20 mouse cellular contexts compared by ENCODE assay signal in the genomic region with DNA sequence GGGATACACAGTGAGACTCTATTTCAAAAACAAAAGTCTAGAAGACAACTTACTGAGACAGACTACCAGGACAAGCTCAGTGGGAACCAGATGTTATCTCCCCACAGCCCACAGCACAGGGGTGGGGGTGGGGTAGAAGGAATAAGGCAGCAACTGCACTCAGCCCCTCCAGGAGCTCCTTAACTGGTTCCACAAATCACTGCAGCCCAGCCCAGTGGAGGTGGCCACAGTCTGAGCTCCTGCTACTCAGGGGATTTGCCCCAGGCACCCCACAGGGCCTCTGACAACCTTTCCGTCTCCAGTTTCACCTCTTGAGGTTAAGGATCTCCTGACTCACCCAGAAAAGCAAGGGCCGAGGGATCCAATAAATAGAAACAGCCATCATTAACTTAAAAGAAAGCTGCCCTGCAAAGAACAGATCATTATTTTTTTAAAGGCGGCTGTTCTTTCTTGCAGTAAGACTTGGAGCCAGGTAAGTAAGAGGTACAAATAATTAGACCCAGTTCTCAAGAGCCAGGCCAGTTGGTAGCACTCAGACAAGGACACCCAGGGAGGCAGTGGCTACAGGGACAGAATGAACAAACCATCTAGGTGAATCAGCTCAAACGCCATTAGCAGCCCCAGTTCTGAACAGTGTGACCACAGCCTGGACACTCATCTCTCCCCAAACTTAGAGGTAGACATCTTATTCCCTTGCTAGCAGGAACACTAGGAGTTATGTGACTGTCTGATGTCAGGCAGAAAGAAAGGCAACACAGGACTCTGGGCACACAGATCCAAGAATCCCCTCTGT. TPM values are rescaled to one million over a fixed set of nuclear protein-coding genes. Genes with fewer than 3 reads are reported as not detected.
DNase-seq lines count a peak whose midpoint lies in the region; ATAC-seq and TF ChIP-seq lines count a peak whose summit lies in the region.
"Had no signal": no experiment of that assay in that cellular context is flagged by ENCODE, and none has a peak within 500 bp of the region (broad histone marks: within the 10 kb centered on the region; RNA-seq: fewer than 3 reads in every experiment).

No protein-coding gene starts in this region.

- H3K36me3 ChIP-seq in kidney, embryonic 14.5 days (ENCODE audit: control insufficient read depth, insufficient read depth, low read length): no peaks in the 10 kb centered on the region
- H3K36me3 ChIP-seq in ES-Bruce4 (ENCODE audit: control insufficient read depth, insufficient read depth, low read length, poor library complexity, severe bottlenecking): no peaks in the 10 kb centered on the region
- H3K36me3 ChIP-seq in limb, embryonic 10.5 days: no peaks in the 10 kb centered on the region
- H3K36me3 ChIP-seq: forebrain, embryonic 10.5 days; midbrain, embryonic 12.5 days had no signal

- no peaks in the 10 kb centered on the region for H3K9me3 ChIP-seq in kidney, embryonic 14.5 days (ENCODE audit: control insufficient read depth, low read length)
- no peaks in the 10 kb centered on the region for H3K9me3 ChIP-seq in ES-Bruce4 (replicated peaks; ENCODE audit: control insufficient read depth, insufficient read depth, low read length, poor library complexity, severe bottlenecking)
- H3K9me3 ChIP-seq in limb, embryonic 10.5 days (replicated peaks): no peaks in the 10 kb centered on the region
- H3K9me3 ChIP-seq: forebrain, embryonic 10.5 days; midbrain, embryonic 12.5 days had no signal

- no peaks in the 10 kb centered on the region for H3K27me3 ChIP-seq in kidney, embryonic 14.5 days (ENCODE audit: control insufficient read depth, insufficient read depth, low read length)
- H3K27me3 ChIP-seq in ES-Bruce4 (ENCODE audit: control insufficient read depth, insufficient read depth, low read length, poor library complexity, severe bottlenecking): no peaks in the 10 kb centered on the region
- no peaks in the 10 kb centered on the region for H3K27me3 ChIP-seq in limb, embryonic 10.5 days (ENCODE audit: low read depth, poor library complexity, severe bottlenecking)
- H3K27me3 ChIP-seq: midbrain, embryonic 12.5 days had no signal

- TF ChIP-seq CTCF in ES-Bruce4 (IDR thresholded peaks at IDR 0.05; ENCODE audit: low read depth, low read length): no peak

- no peak for TF ChIP-seq EP300 in ES-Bruce4 (IDR thresholded peaks at IDR 0.05; ENCODE audit: insufficient read depth, low read depth, low read length)

- no peak overlapping the region for H3K4me2 ChIP-seq in kidney, embryonic 14.5 days (replicated peaks; ENCODE audit: low read depth, low read length)
- H3K4me2 ChIP-seq: midbrain, embryonic 12.5 days had no signal

- 0 out of 2 replicates have a peak, but pooled peaks cover 6% of the 10 kb centered on the region for H3K4me1 ChIP-seq in kidney, embryonic 14.5 days (ENCODE audit: control insufficient read depth, insufficient read depth, low read length)
- peaks cover 2% of the 10 kb centered on the region for H3K4me1 ChIP-seq in ES-Bruce4 (ENCODE audit: control insufficient read depth, insufficient read depth, low read length)
- peaks cover 48% of the 10 kb centered on the region for H3K4me1 ChIP-seq in limb, embryonic 10.5 days

- no peak overlapping the region for H3K9ac ChIP-seq in kidney, embryonic 14.5 days (ENCODE audit: low read depth, low read length)
- H3K9ac ChIP-seq in ES-Bruce4 (ENCODE audit: low read depth, poor library complexity, severe bottlenecking): peak overlapping the region; percentile 24; the same call in 1 of the 2 replicates
- H3K9ac ChIP-seq: midbrain, embryonic 12.5 days had no signal

- DNase-seq in kidney, adult 9 months: no peak
- peak; percentile 34 for DNase-seq in embryo, embryonic 10.5 days (ENCODE audit: low spot score)
- peak; percentile 73 for DNase-seq in limb, embryonic 10.5 days (ENCODE audit: low spot score)
- DNase-seq in cerebellum, adult 8-10 months: no peak
- DNase-seq in heart, adult 9 months (ENCODE audit: low spot score in 2 of 2): no peak
- no peak for DNase-seq in spleen, postnatal 14 days (ENCODE audit: low spot score in 2 of 2)
- DNase-seq: adrenal gland, postnatal 10 days; cerebellum, postnatal 36 days; heart, adult 18-20 months; heart, postnatal 36 days; kidney, postnatal 36 days; layer of hippocampus, postnatal 36 days; lung, postnatal 14 days; right cerebral cortex, postnatal 25 days had no signal

- no peak for TF ChIP-seq POLR2A in ES-Bruce4 (IDR thresholded peaks at IDR 0.05; ENCODE audit: insufficient read depth, low read length)

- peak; percentile 54; the same call in 1 of the 2 replicates for ATAC-seq in kidney, embryonic 14.5 days (ENCODE audit: low FRiP score, low TSS enrichment)
- ATAC-seq: inflammation-experienced regulatory T-cells, adult 6 months had no signal

- no peak overlapping the region for H3K27ac ChIP-seq in kidney, embryonic 14.5 days (ENCODE audit: low read depth, low read length)
- H3K27ac ChIP-seq in ES-Bruce4 (ENCODE audit: insufficient read depth, low read length): peak overlapping the region; percentile 39; the same call in 1 of the 2 replicates
- peak overlapping the region; percentile 80 for H3K27ac ChIP-seq in limb, embryonic 10.5 days
- H3K27ac ChIP-seq: forebrain, embryonic 10.5 days; midbrain, embryonic 12.5 days had no signal

- WGBS in kidney, embryonic 14.5 days: 18% methylated on average over 4 of the region's 4 CpGs
- WGBS in limb, embryonic 10.5 days: 8% methylated on average over 4 of the region's 4 CpGs

- no peak overlapping the region for H3K4me3 ChIP-seq in kidney, embryonic 14.5 days (ENCODE audit: low read length)
- no peak overlapping the region for H3K4me3 ChIP-seq in ES-Bruce4 (ENCODE audit: low read depth, low read length)
- H3K4me3 ChIP-seq in limb, embryonic 10.5 days: no peak overlapping the region
- H3K4me3 ChIP-seq: forebrain, embryonic 10.5 days; midbrain, embryonic 12.5 days had no signal

RNA-seq across cellular contexts. Expression of a gene that starts 11.9 kb away (rescaled TPM):
- 47.9 and 49.1 TPM in 2 replicates for polyA plus RNA-seq in kidney, embryonic 14.5 days (2014; fragmentation: Nextera tagmentation; extraction: Ambion mirVana)
- polyA plus RNA-seq in ES-Bruce4 (2011; ENCODE audit: insufficient read depth, insufficient read length, low read depth, missing spikeins): 11.9 and 13.4 TPM in 2 replicates
- 62.1 and 64.2 TPM in 2 replicates for polyA plus RNA-seq in limb, embryonic 10.5 days (2016; fragmentation: Nextera tagmentation; extraction: Ambion mirVana)

RNA-seq across cellular contexts. Expression of a gene that starts 12.1 kb away (rescaled TPM):
- 21.4 and 24.5 TPM in 2 replicates for polyA plus RNA-seq in kidney, embryonic 14.5 days (2014; fragmentation: Nextera tagmentation; extraction: Ambion mirVana)
- 12.0 and 12.5 TPM in 2 replicates for polyA plus RNA-seq in ES-Bruce4 (2011; ENCODE audit: insufficient read depth, insufficient read length, low read depth, missing spikeins)
- 28.7 and 30.4 TPM in 2 replicates for polyA plus RNA-seq in limb, embryonic 10.5 days (2016; fragmentation: Nextera tagmentation; extraction: Ambion mirVana)

RNA-seq across cellular contexts. Expression of a gene that starts 22.2 kb away (rescaled TPM):
- polyA plus RNA-seq in kidney, embryonic 14.5 days (2014; fragmentation: Nextera tagmentation; extraction: Ambion mirVana): 0.31 and 0.43 TPM in 2 replicates
- polyA plus RNA-seq in ES-Bruce4 (2011; ENCODE audit: insufficient read depth, insufficient read length, low read depth, missing spikeins): 0.21 TPM in 1 of 2 replicates, not detected in the other
- polyA plus RNA-seq in limb, embryonic 10.5 days (2016; fragmentation: Nextera tagmentation; extraction: Ambion mirVana): 0.73 and 0.95 TPM in 2 replicates
- polyA plus RNA-seq: liver, adult 2 months had no signal

RNA-seq across cellular contexts. Expression of a gene that starts 28.9 kb away (rescaled TPM):
- 35.5 and 41.7 TPM in 2 replicates for polyA plus RNA-seq in kidney, embryonic 14.5 days (2014; fragmentation: Nextera tagmentation; extraction: Ambion mirVana)
- 2.2 and 6.0 TPM in 2 replicates for polyA plus RNA-seq in ES-Bruce4 (2011; ENCODE audit: insufficient read depth, insufficient read length, low read depth, missing spikeins)
- 6.5 and 8.4 TPM in 2 replicates for polyA plus RNA-seq in limb, embryonic 10.5 days (2016; fragmentation: Nextera tagmentation; extraction: Ambion mirVana)

RNA-seq across cellular contexts. Expression of a gene that starts 33.2 kb away (rescaled TPM):
- 0.28 and 0.94 TPM in 2 replicates for polyA plus RNA-seq in kidney, embryonic 14.5 days (2014; fragmentation: Nextera tagmentation; extraction: Ambion mirVana)
- not detected in 2 replicates for polyA plus RNA-seq in ES-Bruce4 (2011; ENCODE audit: insufficient read depth, insufficient read length, low read depth, missing spikeins)
- not detected in 2 replicates for polyA plus RNA-seq in limb, embryonic 10.5 days (2016; fragmentation: Nextera tagmentation; extraction: Ambion mirVana)
- polyA plus RNA-seq: inflammation-experienced regulatory T-cells, adult 6 months; midbrain, embryonic 12.5 days had no signal

Comparison
In these comparisons a context has a peak if more than half of its experiments do, and no peak if none do; other contexts are left out.
1. DNase-seq: peak in embryo, embryonic 10.5 days (single experiment) and limb, embryonic 10.5 days (single experiment); none in kidney, adult 9 months (single experiment), cerebellum, adult 8-10 months (single experiment), heart, adult 9 months (0 of 2) and spleen, postnatal 14 days (0 of 2).